Mouse (Mus musculus): ENCODE measurements around the gene Map3k19.

DNA sequence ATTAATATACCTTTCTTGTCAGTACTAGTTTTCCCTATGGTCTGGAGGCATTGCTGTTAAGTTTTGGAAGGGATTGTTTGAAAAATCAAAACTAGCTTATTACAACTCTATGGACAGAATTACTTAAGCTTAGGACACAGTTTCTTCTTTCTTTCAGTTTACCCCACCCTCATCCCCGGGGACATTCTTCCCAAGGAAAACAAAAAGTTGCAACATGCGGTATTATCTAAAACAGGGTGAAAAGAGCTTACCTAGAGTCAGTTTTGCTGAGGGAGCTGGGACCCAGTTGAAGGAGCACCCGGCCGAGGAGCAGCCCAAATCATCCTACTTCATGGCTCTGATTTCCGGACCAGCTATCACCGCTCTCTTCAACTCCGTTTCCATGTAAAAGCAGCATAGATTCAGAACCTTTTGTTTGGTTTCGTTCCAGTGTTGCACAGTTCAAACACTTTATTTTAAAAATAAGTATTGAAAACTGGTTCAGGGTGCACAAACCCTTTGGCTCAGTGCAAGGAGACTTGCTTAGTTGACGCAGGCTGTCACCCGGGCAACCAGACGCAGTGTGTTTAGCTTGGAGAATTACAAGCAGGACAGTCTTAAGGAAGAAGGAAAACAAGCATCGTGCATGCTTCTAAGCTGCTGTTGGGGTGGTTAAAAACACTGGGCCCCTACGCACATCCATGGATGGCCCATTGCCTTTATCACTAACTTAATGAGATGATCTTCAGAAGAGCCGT lies at the start of gene Map3k19:
- no peak for TF ChIP-seq CTCF (IDR thresholded peaks at IDR 0.05; ENCODE audit: low read depth)
- TF ChIP-seq EP300 (IDR thresholded peaks at IDR 0.05; ENCODE audit: low read depth): no peak
